Mouse (Mus musculus): ENCODE data around the gene Trmt5. TPM values are rescaled to one million over a fixed set of nuclear protein-coding genes. Genes with fewer than 3 reads are reported as not detected.

Gene Trmt5
- polyA plus RNA-seq, 1 experiment from 2014 or later, result 17.6 TPM

DNA sequence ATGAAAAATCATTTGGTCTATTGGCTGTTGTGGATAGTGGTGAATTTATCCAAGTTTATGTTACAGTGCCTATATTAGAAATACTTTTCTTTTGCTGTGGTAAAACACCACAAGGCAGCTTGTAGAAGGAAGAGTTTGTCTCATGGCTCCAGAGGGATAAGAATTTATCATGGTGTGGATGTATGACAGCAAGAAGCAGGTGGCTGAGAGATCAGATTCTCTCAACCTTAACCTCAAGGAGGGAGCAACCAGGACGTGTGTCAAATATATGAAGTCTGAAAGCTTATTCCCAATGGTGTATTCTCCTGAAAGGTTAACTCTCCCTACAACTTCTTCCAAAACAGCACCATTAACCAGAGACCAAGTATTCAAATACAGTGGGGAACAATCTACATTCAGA is 19.9 kb downstream of the Trmt5 start:
- H3K36me3 ChIP-seq, result no peaks in the 10 kb centered on the region
- no peaks in the 10 kb centered on the region for H3K9me3 ChIP-seq
- no peaks in the 10 kb centered on the region for H3K4me1 ChIP-seq
- no peak overlapping the region for H3K4me3 ChIP-seq (replicated peaks)
- H3K4me2 ChIP-seq, result no peak overlapping the region
- ATAC-seq (ENCODE audit: insufficient read depth, low FRiP score, low read depth), result no peak
- 77% methylated on average over 1 of the region's 1 CpGs for WGBS
- H3K27me3 ChIP-seq (replicated peaks), result no peaks in the 10 kb centered on the region
- H3K9ac ChIP-seq, result no peak overlapping the region
- no peak overlapping the region for H3K27ac ChIP-seq

DNA sequence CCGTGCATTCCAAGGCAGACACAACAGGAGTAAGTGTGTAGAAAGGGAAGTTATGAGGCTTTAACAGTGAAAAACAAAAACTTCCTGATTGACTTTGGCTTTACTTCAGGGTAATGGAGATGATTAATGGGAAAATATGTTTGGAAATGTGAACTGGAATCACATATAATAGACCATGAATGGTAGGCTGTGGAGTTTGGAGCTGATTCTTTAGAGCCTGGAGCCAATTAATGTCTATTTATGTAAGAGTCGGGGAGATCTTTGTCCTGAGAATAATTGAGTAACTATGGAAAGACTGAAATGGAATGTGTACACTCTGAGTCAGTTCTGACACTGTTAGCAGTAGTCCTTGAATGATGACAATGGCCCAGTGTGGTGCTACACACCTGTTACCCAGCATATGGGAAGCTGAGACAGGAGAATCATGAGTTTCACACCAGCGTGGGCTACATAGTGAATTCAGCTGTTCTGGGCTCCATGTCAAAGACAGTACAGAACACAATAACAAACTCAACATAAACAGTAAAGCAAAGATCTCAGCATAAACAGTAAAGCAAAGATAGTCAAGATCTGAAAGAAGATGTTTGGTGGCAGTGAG is 21.0 kb downstream of the Trmt5 start:
- Histone ChIP-seq H3K36me3 (no peaks in the 10 kb centered on the region), H3K4me2 (no peak overlapping the region), H3K27ac (no peak overlapping the region), H3K9ac (no peak overlapping the region), H3K27me3 (replicated peaks) (no peaks in the 10 kb centered on the region), H3K9me3 (no peaks in the 10 kb centered on the region), H3K4me1 (no peaks in the 10 kb centered on the region), H3K4me3 (replicated peaks) (no peak overlapping the region)
- WGBS, result 61% methylated on average over 3 of the region's 3 CpGs
- no peak for ATAC-seq (ENCODE audit: insufficient read depth, low FRiP score, low read depth)

DNA sequence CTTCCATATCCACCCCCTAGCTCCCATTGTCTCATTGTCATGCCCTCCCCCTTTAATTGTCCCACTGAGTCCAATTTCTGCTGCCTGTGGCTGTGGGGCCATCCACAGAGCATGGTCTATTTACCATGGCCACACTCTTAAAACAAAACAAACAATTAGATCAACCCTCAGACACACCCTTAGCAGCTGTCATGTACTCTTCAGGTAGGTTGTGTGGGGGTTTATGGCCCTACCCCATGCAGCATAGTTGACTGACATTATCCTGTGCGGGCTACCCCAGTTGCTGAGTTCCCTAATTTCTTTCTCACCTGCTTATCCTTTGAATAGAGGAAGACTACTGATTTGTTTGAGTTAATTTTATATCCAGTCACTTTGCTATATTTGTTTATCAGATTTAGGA is 26.2 kb downstream of the Trmt5 start:
- Histone ChIP-seq H3K4me1 (no peaks in the 10 kb centered on the region), H3K4me3 (replicated peaks) (no peak overlapping the region), H3K36me3 (no peaks in the 10 kb centered on the region), H3K9ac (no peak overlapping the region), H3K4me2 (no peak overlapping the region), H3K9me3 (no peaks in the 10 kb centered on the region), H3K27me3 (replicated peaks) (no peaks in the 10 kb centered on the region), H3K27ac (no peak overlapping the region)
- 84% methylated on average over 1 of the region's 1 CpGs for WGBS
- ATAC-seq (ENCODE audit: insufficient read depth, low FRiP score, low read depth), result no peak

DNA sequence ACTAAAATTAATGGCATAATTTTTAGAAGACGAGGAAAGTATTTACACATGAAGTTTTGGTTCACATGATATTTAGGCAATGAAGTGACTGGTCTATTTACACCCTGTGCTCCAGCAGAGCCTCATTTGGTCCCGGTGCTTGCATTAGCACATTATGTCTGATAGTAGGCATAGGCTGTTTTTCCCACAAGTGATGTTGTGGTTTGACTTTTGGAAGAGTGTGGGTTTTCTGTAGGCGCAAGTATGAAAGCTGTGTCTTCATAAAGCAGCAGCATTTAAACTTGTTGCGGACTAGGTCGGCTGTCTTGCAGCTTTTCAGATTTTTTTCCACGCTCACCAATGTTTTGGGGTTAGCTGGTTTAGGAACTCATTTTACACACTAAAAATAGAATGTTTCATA is 27.2 kb downstream of the Trmt5 start:
- no peak for ATAC-seq (ENCODE audit: insufficient read depth, low FRiP score, low read depth)
- Histone ChIP-seq H3K27ac (no peak overlapping the region), H3K9ac (no peak overlapping the region), H3K9me3 (no peaks in the 10 kb centered on the region), H3K27me3 (replicated peaks) (no peaks in the 10 kb centered on the region), H3K4me3 (replicated peaks) (no peak overlapping the region), H3K36me3 (no peaks in the 10 kb centered on the region), H3K4me2 (no peak overlapping the region), H3K4me1 (no peaks in the 10 kb centered on the region)
- WGBS, result 95% methylated on average over 6 of the region's 6 CpGs

- 64% methylated on average over 2 of the region's 2 CpGs for WGBS
- Histone ChIP-seq H3K36me3 (no peaks in the 10 kb centered on the region), H3K27ac (no peak overlapping the region), H3K4me1 (no peaks in the 10 kb centered on the region), H3K4me3 (replicated peaks) (no peak overlapping the region), H3K9ac (no peak overlapping the region), H3K27me3 (replicated peaks) (no peaks in the 10 kb centered on the region), H3K4me2 (no peak overlapping the region), H3K9me3 (no peaks in the 10 kb centered on the region)
- ATAC-seq (ENCODE audit: insufficient read depth, low FRiP score, low read depth), result no peak
Observed at GRCm38 (mm10) chr12:73255006-73255405, 31.5 kb downstream of the Trmt5 start.

- H3K4me3 ChIP-seq (replicated peaks), result no peak overlapping the region
- no peaks in the 10 kb centered on the region for H3K36me3 ChIP-seq
- no peak overlapping the region for H3K4me2 ChIP-seq
- no peak for ATAC-seq (ENCODE audit: insufficient read depth, low FRiP score, low read depth)
- no peaks in the 10 kb centered on the region for H3K9me3 ChIP-seq
- no peak overlapping the region for H3K9ac ChIP-seq
- 54% methylated on average over 5 of the region's 5 CpGs for WGBS
- no peaks in the 10 kb centered on the region for H3K27me3 ChIP-seq (replicated peaks)
- no peaks in the 10 kb centered on the region for H3K4me1 ChIP-seq
- H3K27ac ChIP-seq, result no peak overlapping the region
Observed at GRCm38 (mm10) chr12:73245687-73246086, 40.8 kb downstream of the Trmt5 start.

- H3K9ac ChIP-seq, result no peak overlapping the region
- H3K4me2 ChIP-seq, result no peak overlapping the region
- no peak for ATAC-seq (ENCODE audit: insufficient read depth, low FRiP score, low read depth)
- WGBS, result 62% methylated on average over 10 of the region's 10 CpGs
- no peaks in the 10 kb centered on the region for H3K9me3 ChIP-seq
- no peaks in the 10 kb centered on the region for H3K36me3 ChIP-seq
- H3K4me1 ChIP-seq, result no peaks in the 10 kb centered on the region
- no peak overlapping the region for H3K27ac ChIP-seq
- H3K4me3 ChIP-seq (replicated peaks), result no peak overlapping the region
- H3K27me3 ChIP-seq (replicated peaks), result no peaks in the 10 kb centered on the region
Observed at GRCm38 (mm10) chr12:73241960-73242359, 44.5 kb downstream of the Trmt5 start.

DNA sequence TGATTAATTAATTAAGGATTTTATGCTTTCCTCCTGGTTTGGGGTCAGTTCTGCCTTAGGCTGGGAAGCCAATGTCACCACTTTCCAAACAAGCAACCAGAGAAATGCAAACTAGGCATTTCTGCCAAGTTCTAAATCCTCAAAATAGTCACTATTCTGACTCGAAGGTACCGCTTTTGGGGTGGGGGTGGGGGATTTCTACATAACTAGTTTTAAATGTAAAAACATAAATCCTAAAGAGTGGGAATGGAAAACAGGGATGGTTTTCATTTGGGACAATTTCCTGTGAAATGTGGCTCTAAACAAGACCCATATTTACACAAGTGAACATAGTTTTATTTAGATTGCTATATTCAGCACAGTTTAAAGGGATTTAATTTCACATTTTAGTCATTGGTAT is 53.9 kb downstream of the Trmt5 start:
- Histone ChIP-seq H3K27me3 (replicated peaks) (no peaks in the 10 kb centered on the region), H3K4me1 (no peaks in the 10 kb centered on the region), H3K4me2 (no peak overlapping the region), H3K36me3 (no peaks in the 10 kb centered on the region), H3K9ac (no peak overlapping the region), H3K4me3 (replicated peaks) (no peak overlapping the region), H3K27ac (no peak overlapping the region), H3K9me3 (no peaks in the 10 kb centered on the region)
- no peak for ATAC-seq (ENCODE audit: insufficient read depth, low FRiP score, low read depth)
- WGBS, result 64% methylated on average over 2 of the region's 2 CpGs

DNA sequence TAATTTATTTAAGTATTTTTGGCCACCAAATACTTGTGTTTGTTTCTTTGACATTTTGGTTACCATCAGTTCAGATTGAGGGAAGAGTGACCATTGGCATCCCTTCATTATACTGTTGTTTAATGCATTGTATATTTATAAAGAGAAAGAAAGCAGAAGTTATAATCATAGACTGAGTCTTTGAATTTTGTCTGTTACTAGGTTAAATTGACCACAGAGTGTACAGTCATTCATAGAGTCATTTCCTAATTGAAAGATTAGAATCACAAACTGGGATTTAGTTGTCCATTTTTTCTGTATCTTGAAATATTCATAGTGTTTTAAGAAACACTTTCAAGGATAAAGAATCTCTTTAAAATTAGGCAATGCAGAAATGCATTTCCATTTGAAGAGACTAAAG is 55.0 kb downstream of the Trmt5 start:
- H3K27me3 ChIP-seq (replicated peaks), result no peaks in the 10 kb centered on the region
- H3K9ac ChIP-seq, result no peak overlapping the region
- no peak for ATAC-seq (ENCODE audit: insufficient read depth, low FRiP score, low read depth)
- no peaks in the 10 kb centered on the region for H3K4me1 ChIP-seq
- no peak overlapping the region for H3K4me3 ChIP-seq (replicated peaks)
- no peaks in the 10 kb centered on the region for H3K36me3 ChIP-seq
- H3K4me2 ChIP-seq, result no peak overlapping the region
- no peak overlapping the region for H3K27ac ChIP-seq
- no peaks in the 10 kb centered on the region for H3K9me3 ChIP-seq

GRCm38 (mm10) chr12:73230196-73230595 is 56.3 kb downstream of the Trmt5 start:
- no peaks in the 10 kb centered on the region for H3K36me3 ChIP-seq
- no peak overlapping the region for H3K4me3 ChIP-seq (replicated peaks)
- no peaks in the 10 kb centered on the region for H3K9me3 ChIP-seq
- no peaks in the 10 kb centered on the region for H3K4me1 ChIP-seq
- H3K27me3 ChIP-seq (replicated peaks), result no peaks in the 10 kb centered on the region
- no peak for ATAC-seq (ENCODE audit: insufficient read depth, low FRiP score, low read depth)
- H3K27ac ChIP-seq, result no peak overlapping the region
- H3K9ac ChIP-seq, result no peak overlapping the region
- no peak overlapping the region for H3K4me2 ChIP-seq

Other genes with a start within 250 kb of the Trmt5 start
- 0.08 and 0.72 TPM in 2 replicates for gene Six1, start 232.8 kb downstream of the Trmt5 start, polyA plus RNA-seq (2015; fragmentation: Nextera tagmentation; extraction: Ambion mirVana)
- gene Six4, start 173.3 kb downstream of the Trmt5 start, polyA plus RNA-seq (2015; fragmentation: Nextera tagmentation; extraction: Ambion mirVana), result 0.74 and 0.90 TPM in 2 replicates
- gene Mnat1, start 163.0 kb downstream of the Trmt5 start, polyA plus RNA-seq (2015; fragmentation: Nextera tagmentation; extraction: Ambion mirVana), result 24.2 and 26.7 TPM in 2 replicates
- 7.3 and 8.4 TPM in 2 replicates for gene Slc38a6, start 69 bp upstream of the Trmt5 start, polyA plus RNA-seq (2015; fragmentation: Nextera tagmentation; extraction: Ambion mirVana)